Mouse (Mus musculus) testis, adult 2 months (tissue): ENCODE results near the gene Tfap2b.

Source experiments
- CTCF ChIP-seq: fragments of 200-500 bp; IDR thresholded peaks from 2 replicates; pipeline ENCODE4 v1.5.1; 2012; ENCODE audit warnings: low read depth, mild to moderate bottlenecking, inconsistent platforms, low read length, moderate library complexity; ENCODE audit not compliant: control insufficient read depth, insufficient read depth, insufficient replicate concordance
- POLR2A ChIP-seq: fragments of 200-500 bp; IDR thresholded peaks from 2 replicates; pipeline ENCODE4 v1.6.1; 2012; ENCODE audit warnings: low read depth, mild to moderate bottlenecking, inconsistent platforms, low read length, moderate library complexity; ENCODE audit not compliant: control insufficient read depth

- TF ChIP-seq CTCF (no peak), POLR2A (no peak)
Measured at GRCm38 (mm10) chr1:19236591-19236990, 27.9 kb downstream of the Tfap2b start.
